Mouse (Mus musculus) CH12.LX (cell line): ENCODE data around the gene A230050P20Rik. TPM values are rescaled to one million over a fixed set of nuclear protein-coding genes. Genes with fewer than 3 reads are reported as not detected.

Experiments used
- DNase-seq: peaks from one replicate; pipeline ENCODE4 v3.0.0-alpha.2; 2013; ENCODE audit errors: extremely low read depth
- H3K27ac ChIP-seq: 2 replicates; pipeline ENCODE4 v1.5.1; 2012; ENCODE audit warnings: low read depth, mild to moderate bottlenecking, control low read depth, moderate library complexity; ENCODE audit not compliant: insufficient read depth
- H3K27me3 ChIP-seq: replicated peaks from 2 replicates; pipeline ENCODE3; 2012; ENCODE audit warnings: inconsistent platforms
- H3K36me3 ChIP-seq, 2 experiments: replicated peaks in 1 of 2; 2 replicates each; pipeline versions ENCODE3 to v1.6.1; 2012; ENCODE audit warnings: inconsistent platforms in 1 of 2, low read length in 1 of 2, mild to moderate bottlenecking in 1 of 2, mixed read lengths in 1 of 2, moderate library complexity in 1 of 2; ENCODE audit not compliant: control insufficient read depth in 1 of 2, insufficient read depth in 1 of 2
- H3K4me1 ChIP-seq, 2 experiments: 2 replicates each; pipeline ENCODE4 v1.6.1; 2012; ENCODE audit warnings: inconsistent platforms in 1 of 2, moderate library complexity in 1 of 2; ENCODE audit not compliant: insufficient read depth in 2 of 2, control insufficient read depth in 1 of 2
- H3K4me2 ChIP-seq: 2 replicates; pipeline ENCODE4 v1.6.1; 2012; ENCODE audit warnings: low read depth, mild to moderate bottlenecking, control low read depth; ENCODE audit not compliant: poor library complexity, insufficient read depth, severe bottlenecking
- H3K4me3 ChIP-seq, 3 experiments: fragments of 150-350 bp in 1 of 3; sonication (generic) in 1 of 3; replicated peaks in 1 of 3; 2 replicates each; pipeline versions ENCODE3 to v1.5.1; 2011 to 2012; ENCODE audit warnings: low read depth in 2 of 3, low read length in 2 of 3, mild to moderate bottlenecking in 2 of 3, moderate library complexity in 2 of 3, control low read depth in 1 of 3, improper control_type of control experiment in 1 of 3, inconsistent platforms in 1 of 3, mixed read lengths in 1 of 3; ENCODE audit not compliant: poor library complexity in 1 of 3
- H3K79me2 ChIP-seq: replicated peaks from 2 replicates; pipeline ENCODE4 v1.6.1; 2012; ENCODE audit warnings: mild to moderate bottlenecking, moderate library complexity; ENCODE audit not compliant: control insufficient read depth, poor library complexity, insufficient read depth, severe bottlenecking; ENCODE audit errors: extremely low read depth
- H3K9ac ChIP-seq: 2 replicates; pipeline ENCODE4 v1.6.1; 2012; ENCODE audit warnings: low read depth, mild to moderate bottlenecking, control low read depth, moderate library complexity; ENCODE audit not compliant: insufficient read depth
- H3K9me3 ChIP-seq: replicated peaks from 2 replicates; pipeline ENCODE3; 2012; ENCODE audit warnings: low read length, inconsistent platforms, mixed read lengths
- BHLHE40 ChIP-seq: IDR thresholded peaks from 2 replicates; pipeline ENCODE4 v1.6.1; 2011; ENCODE audit warnings: mild to moderate bottlenecking, low read depth, low read length, improper control_type of control experiment
- CHD2 ChIP-seq: IDR thresholded peaks from 2 replicates; pipeline ENCODE4 v1.6.1; 2011; ENCODE audit warnings: low read length, improper control_type of control experiment
- E2F4 ChIP-seq: IDR thresholded peaks from 2 replicates; pipeline ENCODE4 v1.6.1; 2011; ENCODE audit warnings: low read depth, low read length, improper control_type of control experiment; ENCODE audit not compliant: insufficient replicate concordance
- EP300 ChIP-seq: IDR thresholded peaks from 2 replicates; pipeline ENCODE4 v1.6.1; 2011; ENCODE audit warnings: low read length, improper control_type of control experiment
- GABPA ChIP-seq: IDR thresholded peaks from 2 replicates; pipeline ENCODE4 v1.6.1; 2012; ENCODE audit warnings: low read depth, low read length, improper control_type of control experiment, inconsistent platforms; ENCODE audit not compliant: insufficient replicate concordance
- HCFC1 ChIP-seq: IDR thresholded peaks from 2 replicates; pipeline ENCODE4 v1.6.1; 2012; ENCODE audit warnings: low read depth, mild to moderate bottlenecking, inconsistent platforms, low read length, improper control_type of control experiment
- IRF4 ChIP-seq: IDR thresholded peaks from 2 replicates; pipeline ENCODE4 v1.6.1; 2014; ENCODE audit warnings: low read depth, mild to moderate bottlenecking, inconsistent platforms, low read length, improper control_type of control experiment
- JUND ChIP-seq: conservative IDR thresholded peaks from 2 replicates; pipeline ENCODE4 v1.6.1; 2011; ENCODE audit warnings: low read depth, low read length, improper control_type of control experiment
- MAX ChIP-seq: IDR thresholded peaks from 2 replicates; pipeline ENCODE4 v1.6.1; 2011; ENCODE audit warnings: low read length, improper control_type of control experiment
- MAZ ChIP-seq: IDR thresholded peaks from 2 replicates; pipeline ENCODE4 v1.6.1; 2012; ENCODE audit warnings: low read depth, mild to moderate bottlenecking, inconsistent platforms, low read length, improper control_type of control experiment, moderate library complexity
- MXI1 ChIP-seq: IDR thresholded peaks from 2 replicates; pipeline ENCODE4 v1.6.1; 2011; ENCODE audit warnings: mild to moderate bottlenecking, low read depth, low read length, improper control_type of control experiment
- MYC ChIP-seq: IDR thresholded peaks from 2 replicates; pipeline ENCODE4 v1.6.1; 2011; ENCODE audit warnings: low read depth, mild to moderate bottlenecking, improper control_type of control experiment, low read length
- PAX5 ChIP-seq: IDR thresholded peaks from 2 replicates; pipeline ENCODE4 v1.6.1; 2012; ENCODE audit warnings: low read length, inconsistent platforms, mixed read lengths
- POLR2A ChIP-seq: IDR thresholded peaks from 2 replicates; pipeline ENCODE4 v1.6.1; 2011; ENCODE audit warnings: low read depth, mild to moderate bottlenecking, improper control_type of control experiment, low read length
- RAD21 ChIP-seq: IDR thresholded peaks from 2 replicates; pipeline ENCODE4 v1.6.1; 2011; ENCODE audit warnings: low read depth, mild to moderate bottlenecking, low read length, improper control_type of control experiment, moderate library complexity
- RCOR1 ChIP-seq: conservative IDR thresholded peaks from 2 replicates; pipeline ENCODE4 v1.6.1; 2012; ENCODE audit warnings: low read depth, mild to moderate bottlenecking, inconsistent platforms, low read length, improper control_type of control experiment
- SIN3A ChIP-seq: IDR thresholded peaks from 2 replicates; pipeline ENCODE4 v1.6.1; 2012; ENCODE audit warnings: low read length, improper control_type of control experiment, inconsistent platforms
- TBP ChIP-seq: conservative IDR thresholded peaks from 2 replicates; pipeline ENCODE4 v1.6.1; 2011; ENCODE audit warnings: low read depth, low read length, improper control_type of control experiment
- TCF12 ChIP-seq: IDR thresholded peaks from 2 replicates; pipeline ENCODE4 v1.6.1; 2014; ENCODE audit warnings: low read depth, mild to moderate bottlenecking, inconsistent platforms, low read length, improper control_type of control experiment
- ZKSCAN1 ChIP-seq: IDR thresholded peaks from 2 replicates; pipeline ENCODE4 v1.6.1; 2012; ENCODE audit warnings: low read depth, inconsistent platforms, low read length, improper control_type of control experiment, borderline replicate concordance
- ZNF384 ChIP-seq: IDR thresholded peaks from 2 replicates; pipeline ENCODE4 v1.6.1; 2012; ENCODE audit warnings: low read depth, low read length, improper control_type of control experiment, inconsistent platforms
- dilution Hi-C: fragments of 300-500 bp; cut with MboI; formaldehyde crosslinking; loops from 2 replicates; pipeline ENCODE4 v1.14.3; 2020; ENCODE audit warnings: low sequenced_read_pairs; ENCODE audit not compliant: extremely low pct_unique_long_range_greater_than_20kb, extremely low pct_ligation_motif_present
- in situ Hi-C: fragments of 300-500 bp; cut with MboI; formaldehyde crosslinking; loops from 3 replicates; pipeline ENCODE4 v1.14.3; 2019; ENCODE audit warnings: low sequenced_read_pairs, low pct_ligation_motif_present, low pct_unique_long_range_greater_than_20kb, mixed read lengths
- polyA plus RNA-seq: library from polyadenylated mRNA; unstranded; fragments of >175 nt; gene quantifications from 2 replicates; pipeline ENCODE4 v1.2.1, GENCODE M21; 2012; ENCODE audit warnings: low read depth; ENCODE audit not compliant: insufficient read length
- total RNA-seq, 2 experiments: library from RNA; depleted of rRNA; stranded (reverse); fragments of 300-350 nt in 1 of 2; fragments of >200 nt in 1 of 2; gene quantifications; 2 replicates each; pipeline ENCODE4 v1.2.3; 2012 to 2014

A230050P20Rik gene
- total and polyA plus RNA-seq, 3 experiments: 3.3 to 25.2 (median 11.0) TPM

- no peak overlapping the region for H3K4me2 ChIP-seq
- H3K79me2 ChIP-seq: no peaks in the 10 kb centered on the region
- peaks cover 41% of the 10 kb centered on the region for H3K27me3 ChIP-seq
- no peak for DNase-seq
- no peak overlapping the region for H3K27ac ChIP-seq
- in situ Hi-C loops (no loop called here), dilution Hi-C loops (no loop called here)
- H3K9ac ChIP-seq: no peak overlapping the region
- no peaks in the 10 kb centered on the region for H3K9me3 ChIP-seq
- no peak overlapping the region for H3K4me3 ChIP-seq
- no peak for TF ChIP-seq EP300
- no peak for TF ChIP-seq JUND
- no peak for TF ChIP-seq MYC
- peaks cover 15 to 22% of the 10 kb centered on the region in 2 experiments for H3K4me1 ChIP-seq
- peaks cover 43 to 47% of the 10 kb centered on the region in 2 experiments for H3K36me3 ChIP-seq
Observed at GRCm38 (mm10) chr9:20872991-20873390, 4.5 kb downstream of the A230050P20Rik start.

GRCm38 (mm10) chr9:20873521-20873920 lies 5.1 kb downstream of the A230050P20Rik start:
- Histone ChIP-seq H3K36me3 (peaks cover 43 to 47% of the 10 kb centered on the region in 2 experiments), H3K4me2 (no peak overlapping the region), H3K27ac (no peak overlapping the region), H3K9ac (no peak overlapping the region), H3K4me1 (peaks cover 15 to 20% of the 10 kb centered on the region in 2 experiments), H3K9me3 (no peaks in the 10 kb centered on the region), H3K27me3 (peaks cover 37% of the 10 kb centered on the region), H3K4me3 (no peak overlapping the region), H3K79me2 (no peaks in the 10 kb centered on the region)
- no peak for DNase-seq
- TF ChIP-seq RAD21: no peak
- TF ChIP-seq MXI1: no peak
- no peak for TF ChIP-seq MAX
- TF ChIP-seq ZKSCAN1: no peak
- TF ChIP-seq RCOR1: no peak
- TF ChIP-seq E2F4: no peak
- TF ChIP-seq HCFC1: no peak
- TF ChIP-seq GABPA: no peak
- no peak for TF ChIP-seq BHLHE40
- in situ Hi-C loops (no loop called here), dilution Hi-C loops (no loop called here)

DNA sequence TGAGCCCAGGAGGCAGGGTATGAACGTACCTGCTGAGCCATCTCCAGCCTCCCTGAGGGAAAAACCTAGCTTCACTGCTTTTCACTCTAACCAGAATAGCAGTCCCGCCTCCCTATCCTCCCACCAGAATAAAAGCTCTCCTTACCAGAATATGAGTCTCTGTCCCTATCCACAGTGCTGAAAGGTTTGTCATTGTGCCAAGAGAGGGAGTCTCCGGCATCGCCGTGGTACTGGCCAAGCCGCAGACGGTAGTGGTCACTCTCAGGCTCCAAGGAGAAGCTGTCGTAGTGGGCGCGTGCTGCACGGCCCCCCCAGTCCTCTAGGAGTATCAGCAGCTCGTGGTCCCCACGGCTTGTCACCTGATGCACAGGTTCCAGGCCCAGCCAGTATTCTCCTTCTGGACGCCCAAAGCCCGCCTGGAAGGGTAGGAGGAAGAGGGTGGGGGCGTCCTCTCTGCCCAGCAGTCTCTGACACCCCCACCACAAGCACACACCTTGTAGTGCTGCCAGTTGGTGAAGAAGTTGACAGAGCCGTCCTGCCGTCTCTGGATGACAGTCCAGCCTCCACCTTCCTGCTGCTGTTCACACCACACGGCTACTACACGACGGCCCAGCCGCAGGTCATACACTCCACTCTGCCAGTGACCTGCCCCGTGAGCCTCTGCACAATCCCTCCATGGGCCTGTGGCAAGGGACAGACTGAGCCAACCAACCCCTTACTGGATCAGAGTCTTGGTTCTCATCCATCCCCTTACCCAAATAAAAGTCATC lies 6.8 kb downstream of the A230050P20Rik start:
- no peak overlapping the region for H3K9ac ChIP-seq
- no peak overlapping the region for H3K27ac ChIP-seq
- dilution Hi-C loops (no loop called here), in situ Hi-C loops (no loop called here)
- no peak overlapping the region for H3K4me3 ChIP-seq
- H3K4me2 ChIP-seq: no peak overlapping the region
- peaks cover 43 to 46% of the 10 kb centered on the region in 2 experiments for H3K36me3 ChIP-seq
- no peaks in the 10 kb centered on the region for H3K9me3 ChIP-seq
- H3K4me1 ChIP-seq: peaks cover 22 to 23% of the 10 kb centered on the region in 2 experiments
- no peak for DNase-seq
- TF ChIP-seq PAX5 (no peak), CHD2 (no peak), TBP (no peak), SIN3A (no peak), MXI1 (no peak), TCF12 (no peak), IRF4 (no peak), ZNF384 (no peak), MAZ (no peak), POLR2A (no peak), MYC (no peak), JUND (no peak), GABPA (no peak), EP300 (no peak)
- H3K27me3 ChIP-seq: peaks cover 23% of the 10 kb centered on the region
- no peaks in the 10 kb centered on the region for H3K79me2 ChIP-seq
